Mouse (Mus musculus) kidney, embryonic 15.5 days (tissue): ENCODE measurements around the gene Fam3c. TPM values are rescaled to one million over a fixed set of nuclear protein-coding genes. Genes with fewer than 3 reads are reported as not detected.

Experiments used
- ATAC-seq: fragments of 200-750 bp; cut with Nextera tagmentation; replicated peaks from 2 replicates; pipeline ENCODE4 v1.8.0; 2017; ENCODE audit warnings: moderate TSS enrichment; ENCODE audit not compliant: low FRiP score
- H3K27ac ChIP-seq: fragments of 300-500 bp; sonication (generic); 2 replicates; pipeline ENCODE4 v1.5.1; 2015; ENCODE audit warnings: mild to moderate bottlenecking, inconsistent platforms
- H3K27me3 ChIP-seq: fragments of 300-500 bp; sonication (generic); 2 replicates; pipeline ENCODE4 v1.6.1; 2015; ENCODE audit warnings: inconsistent platforms
- H3K36me3 ChIP-seq: fragments of 300-500 bp; sonication (generic); 2 replicates; pipeline ENCODE4 v1.6.1; 2015; ENCODE audit warnings: inconsistent platforms
- H3K4me1 ChIP-seq: fragments of 300-500 bp; sonication (generic); 2 replicates; pipeline ENCODE4 v1.6.1; 2015; ENCODE audit warnings: inconsistent platforms
- H3K4me2 ChIP-seq: fragments of 300-500 bp; sonication (generic); 2 replicates; pipeline ENCODE4 v1.6.1; 2015; ENCODE audit warnings: moderate library complexity, mild to moderate bottlenecking, inconsistent platforms
- H3K4me3 ChIP-seq: fragments of 300-500 bp; sonication (generic); replicated peaks from 2 replicates; pipeline ENCODE4 v1.5.1; 2015; ENCODE audit warnings: mild to moderate bottlenecking, inconsistent platforms
- H3K9ac ChIP-seq: fragments of 300-500 bp; sonication (generic); 2 replicates; pipeline ENCODE4 v1.6.1; 2015; ENCODE audit warnings: mild to moderate bottlenecking, inconsistent platforms
- H3K9me3 ChIP-seq: fragments of 300-500 bp; sonication (generic); replicated peaks from 2 replicates; pipeline ENCODE4 v1.6.1; 2016; ENCODE audit warnings: inconsistent platforms
- WGBS: fragments of 180-500 bp; shearing (Covaris S2); methylation state at CpG from one replicate; pipeline ENCODE4 v1.1.7; 2015; ENCODE audit warnings: mixed read lengths; 5-methylcytosine and 5-hydroxymethylcytosine counted together
- polyA plus RNA-seq: library from polyadenylated mRNA; unstranded; fragments of >200 nt; fragmentation: Nextera tagmentation; extraction: Ambion mirVana; gene quantifications from 2 replicates; pipeline ENCODE4 v1.2.1, GENCODE M21; 2015

Gene Fam3c
- 56.6 and 59.0 TPM in 2 replicates for polyA plus RNA-seq

GRCm38 (mm10) chr6:22356086-22356507 lies at the start of gene Fam3c:
Gene Fam3c, minus strand, starts transcription at chr6:22356243.
- Histone ChIP-seq H3K27ac (peak within 1 kb of the TSS; percentile 86), H3K9me3 (no peaks in the 10 kb centered on the region; the same call in 1 of the 2 replicates), H3K4me1 (peaks cover 37% of the 10 kb centered on the region), H3K27me3 (no peaks in the 10 kb centered on the region), H3K9ac (peak within 1 kb of the TSS; percentile 80), H3K4me2 (peak within 1 kb of the TSS; percentile 67), H3K4me3 (peak within 1 kb of the TSS; percentile 88), H3K36me3 (no peaks in the 10 kb centered on the region)
- WGBS = 0% methylated on average over 27 of the region's 38 CpGs
- ATAC-seq = peak; percentile 97

- Histone ChIP-seq H3K9ac (no peak overlapping the region), H3K27ac (no peak overlapping the region), H3K4me3 (no peak overlapping the region), H3K27me3 (no peaks in the 10 kb centered on the region), H3K4me1 (no peaks in the 10 kb centered on the region), H3K9me3 (no peaks in the 10 kb centered on the region), H3K36me3 (no peaks in the 10 kb centered on the region), H3K4me2 (no peak overlapping the region)
- no peak for ATAC-seq
- 88% methylated on average over 3 of the region's 3 CpGs for WGBS
Measured at GRCm38 (mm10) chr6:22405021-22405420, 49.0 kb upstream of the Fam3c start.

GRCm38 (mm10) chr6:22403736-22404135 lies 47.7 kb upstream of the Fam3c start:
- no peak overlapping the region for H3K4me2 ChIP-seq
- WGBS = 73% methylated on average over 5 of the region's 5 CpGs
- H3K4me1 ChIP-seq = no peaks in the 10 kb centered on the region
- ATAC-seq = no peak
- H3K27ac ChIP-seq = no peak overlapping the region
- no peaks in the 10 kb centered on the region for H3K36me3 ChIP-seq
- no peaks in the 10 kb centered on the region for H3K27me3 ChIP-seq
- no peak overlapping the region for H3K4me3 ChIP-seq
- no peaks in the 10 kb centered on the region for H3K9me3 ChIP-seq
- no peak overlapping the region for H3K9ac ChIP-seq

GRCm38 (mm10) chr6:22403317-22403716 lies 47.3 kb upstream of the Fam3c start:
- WGBS = 78% methylated on average over 9 of the region's 9 CpGs
- Histone ChIP-seq H3K4me1 (no peaks in the 10 kb centered on the region), H3K4me3 (no peak overlapping the region), H3K4me2 (no peak overlapping the region), H3K27ac (no peak overlapping the region), H3K9ac (no peak overlapping the region), H3K27me3 (no peaks in the 10 kb centered on the region), H3K36me3 (no peaks in the 10 kb centered on the region), H3K9me3 (no peaks in the 10 kb centered on the region)
- ATAC-seq = no peak

- no peaks in the 10 kb centered on the region for H3K4me1 ChIP-seq
- no peak overlapping the region for H3K4me3 ChIP-seq
- no peaks in the 10 kb centered on the region for H3K27me3 ChIP-seq
- ATAC-seq = no peak
- H3K36me3 ChIP-seq = no peaks in the 10 kb centered on the region
- H3K9ac ChIP-seq = no peak overlapping the region
- H3K27ac ChIP-seq = no peak overlapping the region
- no peak overlapping the region for H3K4me2 ChIP-seq
- WGBS = 81% methylated on average over 13 of the region's 13 CpGs
- no peaks in the 10 kb centered on the region for H3K9me3 ChIP-seq
Measured at GRCm38 (mm10) chr6:22402548-22403164, 46.6 kb upstream of the Fam3c start.

GRCm38 (mm10) chr6:22402037-22402436 lies 46.0 kb upstream of the Fam3c start:
- Histone ChIP-seq H3K36me3 (no peaks in the 10 kb centered on the region), H3K27ac (no peak overlapping the region), H3K4me1 (no peaks in the 10 kb centered on the region), H3K4me2 (no peak overlapping the region), H3K9me3 (no peaks in the 10 kb centered on the region), H3K9ac (no peak overlapping the region), H3K27me3 (no peaks in the 10 kb centered on the region), H3K4me3 (no peak overlapping the region)
- ATAC-seq = no peak
- WGBS = 82% methylated on average over 5 of the region's 5 CpGs

GRCm38 (mm10) chr6:22398079-22398774 lies 42.2 kb upstream of the Fam3c start:
- 87% methylated on average over 7 of the region's 7 CpGs for WGBS
- H3K36me3 ChIP-seq = no peaks in the 10 kb centered on the region
- no peak for ATAC-seq

GRCm38 (mm10) chr6:22395207-22395606 lies 39.2 kb upstream of the Fam3c start:
- Histone ChIP-seq H3K4me2 (no peak overlapping the region), H3K27ac (no peak overlapping the region), H3K9ac (no peak overlapping the region), H3K4me1 (no peaks in the 10 kb centered on the region), H3K27me3 (no peaks in the 10 kb centered on the region), H3K4me3 (no peak overlapping the region), H3K36me3 (no peaks in the 10 kb centered on the region), H3K9me3 (no peaks in the 10 kb centered on the region)
- ATAC-seq = no peak
- WGBS = 79% methylated on average over 3 of the region's 3 CpGs

More at GRCm38 (mm10) chr6:22398079-22398774, 42.2 kb upstream of the Fam3c start:
- Histone ChIP-seq H3K9me3 (no peaks in the 10 kb centered on the region), H3K4me1 (no peaks in the 10 kb centered on the region), H3K4me3 (no peak overlapping the region), H3K4me2 (no peak overlapping the region), H3K27ac (no peak overlapping the region), H3K9ac (no peak overlapping the region), H3K27me3 (no peaks in the 10 kb centered on the region)

GRCm38 (mm10) chr6:22390654-22391365 lies 34.8 kb upstream of the Fam3c start:
- no peak overlapping the region for H3K9ac ChIP-seq
- ATAC-seq = no peak
- H3K9me3 ChIP-seq = no peaks in the 10 kb centered on the region
- H3K4me1 ChIP-seq = no peaks in the 10 kb centered on the region
- no peaks in the 10 kb centered on the region for H3K36me3 ChIP-seq
- H3K4me2 ChIP-seq = 0 out of 2 replicates have a peak overlapping the region, but pooled peaks have one; percentile 5
- no peaks in the 10 kb centered on the region for H3K27me3 ChIP-seq
- no peak overlapping the region for H3K4me3 ChIP-seq
- WGBS = 62% methylated on average over 13 of the region's 13 CpGs
- H3K27ac ChIP-seq = no peak overlapping the region

GRCm38 (mm10) chr6:22385254-22385870 lies 29.3 kb upstream of the Fam3c start:
- no peak for ATAC-seq

GRCm38 (mm10) chr6:22380269-22380668 lies 24.2 kb upstream of the Fam3c start:
- no peak for ATAC-seq
- no peak overlapping the region for H3K4me3 ChIP-seq
- WGBS = 87% methylated on average over 3 of the region's 3 CpGs

More at GRCm38 (mm10) chr6:22385254-22385870, 29.3 kb upstream of the Fam3c start:
- WGBS = 90% methylated on average over 5 of the region's 5 CpGs
- no peaks in the 10 kb centered on the region for H3K27me3 ChIP-seq
- no peak overlapping the region for H3K9ac ChIP-seq
- no peaks in the 10 kb centered on the region for H3K36me3 ChIP-seq
- H3K4me3 ChIP-seq = no peak overlapping the region
- no peaks in the 10 kb centered on the region for H3K4me1 ChIP-seq
- H3K4me2 ChIP-seq = no peak overlapping the region
- H3K27ac ChIP-seq = no peak overlapping the region
- H3K9me3 ChIP-seq = no peaks in the 10 kb centered on the region

GRCm38 (mm10) chr6:22379831-22380230 lies 23.8 kb upstream of the Fam3c start:
- Histone ChIP-seq H3K36me3 (no peaks in the 10 kb centered on the region), H3K4me2 (no peak overlapping the region), H3K4me3 (no peak overlapping the region), H3K9ac (no peak overlapping the region), H3K9me3 (no peaks in the 10 kb centered on the region), H3K27ac (no peak overlapping the region), H3K4me1 (no peaks in the 10 kb centered on the region), H3K27me3 (no peaks in the 10 kb centered on the region)
- 94% methylated on average over 1 of the region's 1 CpGs for WGBS
- ATAC-seq = no peak

More at GRCm38 (mm10) chr6:22380269-22380668, 24.2 kb upstream of the Fam3c start:
- H3K4me1 ChIP-seq = no peaks in the 10 kb centered on the region
- no peak overlapping the region for H3K4me2 ChIP-seq
- no peak overlapping the region for H3K9ac ChIP-seq
- H3K36me3 ChIP-seq = no peaks in the 10 kb centered on the region
- H3K9me3 ChIP-seq = no peaks in the 10 kb centered on the region
- H3K27me3 ChIP-seq = no peaks in the 10 kb centered on the region
- no peak overlapping the region for H3K27ac ChIP-seq
